Mouse (Mus musculus) stomach, postnatal 0 days (tissue): ENCODE measurements at regions not wholly inside any gene's neighbourhood (a gene's known extent, or its start where the extent isn't known, plus 50 kb on each side); places are given as distances from the start of the nearest gene placed in this dataset.

Experiments
- CTCF ChIP-seq: IDR thresholded peaks from 2 replicates; pipeline ENCODE4 v1.5.1; 2016; ENCODE audit warnings: antibody characterized with exemption, low read depth, mild to moderate bottlenecking, moderate library complexity
- EP300 ChIP-seq: optimal IDR thresholded peaks from 2 replicates; pipeline ENCODE3; 2016; ENCODE audit warnings: antibody characterized with exemption

GRCm38 (mm10) chr14:25312814-25313426 lies 146.1 kb upstream of the Zmiz1 start:
- no peak for TF ChIP-seq EP300
- TF ChIP-seq CTCF: no peak
